Mouse (Mus musculus): ENCODE results near the gene B3gnt9.
"Not testable (repeated sequence)": the region's sequence is repeated elsewhere in the genome, so short reads cannot be mapped to it uniquely, and the experiment has no call there.

B3gnt9 gene

GRCm38 (mm10) chr8:105254966-105255350, at the start of gene B3gnt9:
TSS of gene B3gnt9 (minus strand) at chr8:105255153.
- peak; percentile 34 for DNase-seq

GRCm38 (mm10) chr8:105303874-105304273, 48.9 kb upstream of the B3gnt9 start:
- no peak for DNase-seq

GRCm38 (mm10) chr8:105303396-105303795, 48.4 kb upstream of the B3gnt9 start:
- DNase-seq = no peak

GRCm38 (mm10) chr8:105299962-105300361, 45.0 kb upstream of the B3gnt9 start:
- no peak for DNase-seq

- DNase-seq = no peak
These were observed 43.6 kb upstream of the B3gnt9 start for GRCm38 (mm10) chr8:105298351-105299252.

- DNase-seq = peak; percentile 95
These were observed 42.7 kb upstream of the B3gnt9 start, which contains the start of gene E2f4 for GRCm38 (mm10) chr8:105297511-105298192. TSS of gene E2f4 (plus strand) at chr8:105297663.

GRCm38 (mm10) chr8:105295895-105296573, 41.1 kb upstream of the B3gnt9 start, which contains the start of gene Exoc3l:
TSS of gene Exoc3l (minus strand) at chr8:105296101.
- no peak for DNase-seq

GRCm38 (mm10) chr8:105295256-105295655, 40.3 kb upstream of the B3gnt9 start:
- no peak for DNase-seq

GRCm38 (mm10) chr8:105294776-105295175, 39.8 kb upstream of the B3gnt9 start:
- no peak for DNase-seq

- no peak for DNase-seq
These were observed 38.5 kb upstream of the B3gnt9 start for GRCm38 (mm10) chr8:105293405-105293804.

GRCm38 (mm10) chr8:105292471-105292870, 37.5 kb upstream of the B3gnt9 start:
- DNase-seq = no peak

- not testable (repeated sequence) for DNase-seq
These were observed 36.8 kb upstream of the B3gnt9 start for GRCm38 (mm10) chr8:105291802-105292201.

- not testable (repeated sequence) for DNase-seq
These were observed 36.4 kb upstream of the B3gnt9 start for GRCm38 (mm10) chr8:105291364-105291763.

GRCm38 (mm10) chr8:105290554-105291314, 35.8 kb upstream of the B3gnt9 start:
- peak; percentile 91 for DNase-seq

- peak; percentile 82 for DNase-seq
These were observed 35.0 kb upstream of the B3gnt9 start, which contains the start of gene 4931428F04Rik for GRCm38 (mm10) chr8:105289805-105290460. TSS of gene 4931428F04Rik (minus strand) at chr8:105289864.

GRCm38 (mm10) chr8:105288958-105289732, 34.2 kb upstream of the B3gnt9 start:
- DNase-seq = peak; percentile 98

- no peak for DNase-seq
These were observed 33.3 kb upstream of the B3gnt9 start for GRCm38 (mm10) chr8:105288231-105288630.

- DNase-seq = peak; percentile 47
These were observed 32.0 kb upstream of the B3gnt9 start for GRCm38 (mm10) chr8:105286907-105287306.

GRCm38 (mm10) chr8:105285514-105285913, 30.6 kb upstream of the B3gnt9 start:
- no peak for DNase-seq

GRCm38 (mm10) chr8:105283074-105283473, 28.1 kb upstream of the B3gnt9 start:
- DNase-seq = peak; percentile 56

- no peak for DNase-seq
These were observed 27.3 kb upstream of the B3gnt9 start for GRCm38 (mm10) chr8:105282239-105282638.

Data from retina, postnatal 1 day (tissue).